Mouse (Mus musculus) olfactory bulb, adult 2 months (tissue): ENCODE results near the gene Ndufb6.

Experiments
- CTCF ChIP-seq: fragments of 200-500 bp; IDR thresholded peaks from 2 replicates; pipeline ENCODE4 v1.5.1; 2012; ENCODE audit warnings: low read depth, mild to moderate bottlenecking, low read length, moderate library complexity; ENCODE audit not compliant: insufficient read depth
- POLR2A ChIP-seq: fragments of 200-500 bp; IDR thresholded peaks from 2 replicates; pipeline ENCODE4 v1.6.1; 2012; ENCODE audit warnings: mild to moderate bottlenecking, low read depth, low read length, moderate library complexity; ENCODE audit not compliant: insufficient read depth

- TF ChIP-seq CTCF (no peak), POLR2A (no peak)
These were observed 35.2 kb downstream of the Ndufb6 start for GRCm38 (mm10) chr4:40244035-40244434.
